Mouse (Mus musculus) G1E (cell line): Measurements from ENCODE around the gene Hcn1. TPM values are rescaled to one million over a fixed set of nuclear protein-coding genes. Genes with fewer than 3 reads are reported as not detected.

ENCODE experiments used
- ATAC-seq: 2 replicates; pipeline ENCODE4 v1.8.0; 2016; ENCODE audit warnings: mild to moderate bottlenecking; ENCODE audit not compliant: insufficient number of reproducible peaks, poor library complexity, low FRiP score, severe bottlenecking; ENCODE audit errors: extremely low read depth
- DNase-seq: peaks from one replicate; pipeline ENCODE4 v3.0.0; 2012; ENCODE audit warnings: low spot score
- H3K27me3 ChIP-seq: 2 replicates; pipeline ENCODE4 v1.6.1; 2012; ENCODE audit warnings: mild to moderate bottlenecking, low read length, inconsistent platforms; ENCODE audit not compliant: insufficient read depth
- H3K36me3 ChIP-seq: replicated peaks from 2 replicates; pipeline ENCODE3; 2012; ENCODE audit warnings: mild to moderate bottlenecking, inconsistent platforms
- H3K4me1 ChIP-seq: 2 replicates; pipeline ENCODE4 v1.6.1; 2012; ENCODE audit warnings: low read depth, low read length, inconsistent platforms, mixed read lengths; ENCODE audit not compliant: insufficient read depth
- H3K4me3 ChIP-seq: 2 replicates; pipeline ENCODE4 v1.5.1; 2012; ENCODE audit warnings: low read depth, mild to moderate bottlenecking, inconsistent platforms, low read length, moderate library complexity, mixed read lengths
- H3K9me3 ChIP-seq: replicated peaks from 2 replicates; pipeline ENCODE4 v1.6.1; 2012; ENCODE audit warnings: inconsistent platforms
- CTCF ChIP-seq: IDR thresholded peaks from 2 replicates; pipeline ENCODE4 v1.5.1; 2012; ENCODE audit warnings: low read depth, low read length, inconsistent platforms, mixed read lengths
- GATA1 ChIP-seq: IDR thresholded peaks from 2 replicates; pipeline ENCODE4 v1.6.1; 2012; ENCODE audit warnings: borderline replicate concordance, low read length, inconsistent platforms, mixed read lengths
- GATA2 ChIP-seq: IDR thresholded peaks from 2 replicates; pipeline ENCODE4 v1.6.1; 2012; ENCODE audit warnings: low read depth, low read length, inconsistent platforms, borderline replicate concordance
- POLR2AphosphoS5 ChIP-seq: IDR thresholded peaks from 2 replicates; pipeline ENCODE4 v1.6.1; 2012; ENCODE audit warnings: low read depth, low read length, inconsistent platforms; ENCODE audit not compliant: insufficient replicate concordance
- TAL1 ChIP-seq: conservative IDR thresholded peaks from 2 replicates; pipeline ENCODE4 v1.6.1; 2012; ENCODE audit warnings: low read depth, low read length, inconsistent platforms, mixed read lengths
- polyA plus RNA-seq: library from polyadenylated mRNA; stranded (reverse); fragments of >175 nt; gene quantifications from 2 replicates; pipeline ENCODE4 v1.2.3, GENCODE M21; 2012
- total RNA-seq, 2 experiments: library from RNA; stranded (forward) in 1 of 2; stranded (reverse) in 1 of 2; fragments of 200-1000 nt in 1 of 2; fragments of >200 nt in 1 of 2; fragmentation: Nextera tagmentation in 1 of 2; gene quantifications; 2 replicates each; pipeline ENCODE4 v1.2.3; 2014 to 2017

Gene Hcn1
- total and polyA plus RNA-seq, 3 experiments: 0.11 TPM; not detected in 2

- H3K27me3 ChIP-seq: no peaks in the 10 kb centered on the region
- TF ChIP-seq POLR2AphosphoS5 (no peak), CTCF (no peak), GATA1 (no peak), TAL1 (no peak)
- ATAC-seq (no peak), DNase-seq (no peak)
- H3K4me3 ChIP-seq: no peak overlapping the region
- H3K36me3 ChIP-seq: no peaks in the 10 kb centered on the region
- H3K9me3 ChIP-seq: no peaks in the 10 kb centered on the region
- no peaks in the 10 kb centered on the region for H3K4me1 ChIP-seq
Observed at GRCm38 (mm10) chr13:117710811-117711210, 108.7 kb downstream of the Hcn1 start.

GRCm38 (mm10) chr13:117722090-117722489 is 120.0 kb downstream of the Hcn1 start:
- no peak for ATAC-seq
- Histone ChIP-seq H3K4me3 (no peak overlapping the region), H3K27me3 (no peaks in the 10 kb centered on the region), H3K4me1 (no peaks in the 10 kb centered on the region), H3K36me3 (no peaks in the 10 kb centered on the region), H3K9me3 (no peaks in the 10 kb centered on the region)
- TF ChIP-seq CTCF (no peak), GATA2 (no peak), POLR2AphosphoS5 (no peak), GATA1 (no peak), TAL1 (no peak)
- no peak for DNase-seq

- H3K4me1 ChIP-seq: no peaks in the 10 kb centered on the region
- no peak for ATAC-seq
- no peak overlapping the region for H3K4me3 ChIP-seq
- H3K27me3 ChIP-seq: no peaks in the 10 kb centered on the region
- H3K9me3 ChIP-seq: no peaks in the 10 kb centered on the region
- no peak for DNase-seq
- TF ChIP-seq GATA1: no peak
- no peak for TF ChIP-seq GATA2
- TF ChIP-seq CTCF: no peak
- no peak for TF ChIP-seq TAL1
- TF ChIP-seq POLR2AphosphoS5: no peak
- H3K36me3 ChIP-seq: no peaks in the 10 kb centered on the region
Observed at GRCm38 (mm10) chr13:117724083-117724482, 122.0 kb downstream of the Hcn1 start.

GRCm38 (mm10) chr13:117728393-117728792 is 126.3 kb downstream of the Hcn1 start:
- no peaks in the 10 kb centered on the region for H3K4me1 ChIP-seq
- H3K9me3 ChIP-seq: no peaks in the 10 kb centered on the region
- no peak for DNase-seq
- H3K36me3 ChIP-seq: no peaks in the 10 kb centered on the region
- H3K4me3 ChIP-seq: no peak overlapping the region
- no peaks in the 10 kb centered on the region for H3K27me3 ChIP-seq
- TF ChIP-seq GATA2: no peak
- no peak for TF ChIP-seq POLR2AphosphoS5
- no peak for TF ChIP-seq TAL1
- no peak for TF ChIP-seq CTCF
- TF ChIP-seq GATA1: no peak
- ATAC-seq: no peak

- ATAC-seq (no peak), DNase-seq (no peak)
- Histone ChIP-seq H3K36me3 (no peaks in the 10 kb centered on the region), H3K4me1 (no peaks in the 10 kb centered on the region), H3K9me3 (no peaks in the 10 kb centered on the region), H3K27me3 (no peaks in the 10 kb centered on the region), H3K4me3 (no peak overlapping the region)
- TF ChIP-seq CTCF: no peak
- no peak for TF ChIP-seq POLR2AphosphoS5
- TF ChIP-seq GATA1: no peak
- no peak for TF ChIP-seq GATA2
- TF ChIP-seq TAL1: no peak
Observed at GRCm38 (mm10) chr13:117732738-117733137, 130.6 kb downstream of the Hcn1 start.

- H3K27me3 ChIP-seq: no peaks in the 10 kb centered on the region
- no peaks in the 10 kb centered on the region for H3K36me3 ChIP-seq
- no peaks in the 10 kb centered on the region for H3K9me3 ChIP-seq
- no peak overlapping the region for H3K4me3 ChIP-seq
- H3K4me1 ChIP-seq: no peaks in the 10 kb centered on the region
- ATAC-seq (no peak), DNase-seq (no peak)
- TF ChIP-seq GATA2 (no peak), CTCF (no peak), TAL1 (no peak), POLR2AphosphoS5 (no peak), GATA1 (no peak)
Observed at GRCm38 (mm10) chr13:117744451-117744850, 142.3 kb downstream of the Hcn1 start.

- DNase-seq (no peak), ATAC-seq (no peak)
- TF ChIP-seq GATA2: no peak
- no peak for TF ChIP-seq GATA1
- no peak for TF ChIP-seq POLR2AphosphoS5
- TF ChIP-seq TAL1: no peak
- TF ChIP-seq CTCF: no peak
Observed at GRCm38 (mm10) chr13:117745173-117745572, 143.1 kb downstream of the Hcn1 start.

More at GRCm38 (mm10) chr13:117745173-117745572, 143.1 kb downstream of the Hcn1 start:
- H3K4me3 ChIP-seq: no peak overlapping the region
- H3K27me3 ChIP-seq: no peaks in the 10 kb centered on the region
- no peaks in the 10 kb centered on the region for H3K9me3 ChIP-seq
- no peaks in the 10 kb centered on the region for H3K36me3 ChIP-seq
- no peaks in the 10 kb centered on the region for H3K4me1 ChIP-seq
